Mouse (Mus musculus): ENCODE measurements around the gene Gfpt2.
"Not testable (repeated sequence)": the region's sequence is repeated elsewhere in the genome, so short reads cannot be mapped to it uniquely, and the experiment has no call there.

Gene Gfpt2

GRCm38 (mm10) chr11:49793619-49794341 lies at the start of gene Gfpt2:
Gfpt2 (plus strand) TSS chr11:49794178.
- DNase-seq (ENCODE audit: low spot score in 2 of 2), result peak; percentile 45 to 68

GRCm38 (mm10) chr11:49744981-49745380 lies 49.0 kb upstream of the Gfpt2 start:
- no peak for DNase-seq (ENCODE audit: low spot score in 2 of 2)

- no peak for DNase-seq (ENCODE audit: low spot score in 2 of 2)
Observed at GRCm38 (mm10) chr11:49745839-49746238, 48.1 kb upstream of the Gfpt2 start.

DNA sequence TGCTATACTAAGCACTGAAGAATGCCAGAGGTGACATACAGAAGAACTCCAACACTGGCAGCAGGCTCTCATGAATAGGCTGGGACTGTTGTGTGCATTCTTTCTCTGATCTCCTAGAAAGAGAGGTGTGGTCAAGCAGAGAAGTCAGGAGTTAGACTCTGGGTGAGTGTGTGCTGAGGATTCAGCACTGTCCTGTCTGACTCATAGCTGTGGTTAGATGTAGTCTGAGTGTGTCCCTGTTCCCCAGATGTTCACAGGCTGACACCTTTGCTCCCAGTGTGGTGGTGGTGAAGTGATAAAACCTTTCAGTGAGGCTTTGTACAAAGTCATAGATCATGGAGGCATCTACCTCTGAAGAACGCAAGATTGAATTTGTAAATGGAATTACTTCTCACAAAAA lies 47.2 kb upstream of the Gfpt2 start:
- no peak for DNase-seq (ENCODE audit: low spot score in 2 of 2)

GRCm38 (mm10) chr11:49754958-49755665 lies 38.9 kb upstream of the Gfpt2 start:
- DNase-seq (ENCODE audit: low spot score in 2 of 2), result no peak

GRCm38 (mm10) chr11:49758096-49758495 lies 35.9 kb upstream of the Gfpt2 start:
- no peak for DNase-seq (ENCODE audit: low spot score in 2 of 2)

DNA sequence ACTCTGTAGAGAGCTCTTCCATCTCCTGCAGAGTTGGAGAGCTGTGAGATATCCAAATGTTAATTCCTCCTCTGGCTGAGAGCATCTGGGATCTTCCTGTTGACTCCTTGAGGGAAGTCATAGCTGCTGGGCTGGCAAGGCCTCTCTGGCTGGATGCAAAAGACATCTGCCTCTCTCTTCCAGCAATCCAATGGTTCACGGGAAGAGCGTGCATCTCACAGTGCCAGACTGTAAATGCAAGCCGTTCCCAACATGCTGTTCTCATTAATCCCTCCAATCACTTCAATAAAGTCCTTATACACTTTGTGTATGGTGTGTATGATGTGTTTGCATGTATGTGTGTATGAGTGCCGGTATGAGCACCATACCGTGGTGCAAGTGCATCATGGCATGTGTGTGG lies 32.8 kb upstream of the Gfpt2 start:
- no peak for DNase-seq (ENCODE audit: low spot score in 2 of 2)

DNA sequence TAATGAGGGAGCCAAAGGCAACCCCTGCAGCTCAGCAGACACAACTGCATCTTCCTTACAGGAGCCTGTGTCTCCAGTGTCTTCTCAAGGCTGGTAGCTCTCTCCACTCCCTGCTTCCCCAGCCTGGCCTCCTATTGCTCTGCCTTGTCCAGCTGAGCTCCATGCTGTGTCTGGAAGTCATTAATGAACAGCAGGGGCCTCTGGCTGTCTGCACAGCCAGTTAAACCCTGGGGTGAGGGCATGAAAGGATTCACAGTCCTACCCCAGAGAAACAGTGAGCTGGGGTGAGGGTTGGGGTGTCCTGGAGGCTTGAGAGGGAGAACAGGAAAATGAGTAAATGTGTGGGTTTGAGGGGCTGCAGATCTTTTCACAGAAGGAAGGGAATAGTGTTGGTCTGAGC lies 30.4 kb upstream of the Gfpt2 start:
- no peak for DNase-seq (ENCODE audit: low spot score in 2 of 2)

- DNase-seq (ENCODE audit: low spot score in 2 of 2), result no peak
Observed at GRCm38 (mm10) chr11:49764023-49764422, 30.0 kb upstream of the Gfpt2 start.

DNA sequence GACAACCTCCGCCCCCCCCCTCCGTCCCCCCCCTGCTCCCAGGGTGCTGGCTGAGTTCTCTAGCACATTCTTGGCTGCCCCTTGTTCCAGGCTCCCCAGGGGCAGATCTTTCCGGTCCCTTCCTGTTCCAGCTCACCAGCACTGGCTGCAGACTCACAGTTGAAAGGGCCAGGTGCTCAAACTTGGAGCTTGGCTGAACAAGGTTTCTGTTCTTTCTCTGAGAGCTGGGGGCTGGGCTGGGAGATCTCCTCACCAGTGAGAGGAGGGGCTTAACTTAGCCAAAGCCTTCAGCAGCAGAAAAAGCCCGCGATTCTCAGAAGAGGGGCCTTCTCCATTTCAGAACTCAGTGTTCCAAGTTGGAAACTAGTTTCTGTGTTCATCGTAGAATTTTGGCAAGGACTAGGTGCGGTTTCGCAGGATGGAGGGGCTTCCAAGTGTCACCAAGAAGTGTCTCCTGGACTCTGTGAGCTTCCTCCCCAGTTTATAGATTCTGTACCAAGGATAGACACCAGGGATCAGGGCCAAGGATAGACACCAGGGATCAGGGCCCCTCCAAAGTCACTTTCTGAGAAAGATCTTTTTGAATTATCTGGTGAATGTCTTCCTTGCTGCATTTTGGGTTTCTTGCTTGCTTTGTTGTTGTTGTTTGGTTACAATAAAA lies 29.2 kb upstream of the Gfpt2 start:
- no peak for DNase-seq (ENCODE audit: low spot score in 2 of 2)

GRCm38 (mm10) chr11:49765377-49766136 lies 28.4 kb upstream of the Gfpt2 start:
- no peak for DNase-seq (ENCODE audit: low spot score in 2 of 2)

DNA sequence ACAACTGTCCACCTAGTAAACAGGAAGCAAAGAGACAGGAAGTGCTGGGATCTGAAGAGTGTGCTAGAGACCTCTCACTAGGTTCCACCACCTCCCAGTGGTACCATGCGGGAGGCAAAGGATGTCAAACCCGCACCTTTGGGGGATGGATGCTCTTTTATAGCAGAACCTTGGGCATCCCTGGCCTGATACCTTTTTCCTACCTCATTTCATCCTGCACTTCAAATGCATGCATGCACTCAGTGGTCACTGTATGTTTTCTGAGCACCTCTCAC lies 27.9 kb upstream of the Gfpt2 start:
- no peak for DNase-seq (ENCODE audit: low spot score in 2 of 2)

DNA sequence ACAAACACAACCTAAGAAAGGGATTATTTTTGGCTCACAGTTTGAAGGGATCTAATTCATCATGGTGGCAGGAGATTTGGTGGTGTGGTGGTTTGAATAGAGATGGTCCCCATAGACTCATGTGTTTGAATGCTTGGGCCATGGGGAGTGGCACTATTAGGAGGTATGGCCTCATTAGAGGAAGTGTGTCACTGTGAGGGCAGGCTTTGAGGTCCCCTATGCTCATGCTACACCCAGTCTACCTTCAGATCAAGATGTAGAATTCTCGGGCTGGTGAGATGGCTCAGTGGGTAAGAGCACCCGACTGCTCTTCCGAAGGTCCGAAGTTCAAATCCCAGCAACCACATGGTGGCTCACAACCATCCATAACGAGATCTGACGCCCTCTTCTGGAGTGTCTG lies 26.5 kb upstream of the Gfpt2 start:
- DNase-seq (ENCODE audit: low spot score in 2 of 2), result not testable (repeated sequence)

GRCm38 (mm10) chr11:49768781-49769180 lies 25.2 kb upstream of the Gfpt2 start:
- DNase-seq (ENCODE audit: low spot score in 2 of 2), result no peak

- DNase-seq (ENCODE audit: low spot score in 2 of 2), result no peak
Observed at GRCm38 (mm10) chr11:49770676-49771550, 23.1 kb upstream of the Gfpt2 start.

- DNase-seq (ENCODE audit: low spot score in 2 of 2), result no peak
Observed at GRCm38 (mm10) chr11:49772251-49772650, 21.7 kb upstream of the Gfpt2 start.

DNA sequence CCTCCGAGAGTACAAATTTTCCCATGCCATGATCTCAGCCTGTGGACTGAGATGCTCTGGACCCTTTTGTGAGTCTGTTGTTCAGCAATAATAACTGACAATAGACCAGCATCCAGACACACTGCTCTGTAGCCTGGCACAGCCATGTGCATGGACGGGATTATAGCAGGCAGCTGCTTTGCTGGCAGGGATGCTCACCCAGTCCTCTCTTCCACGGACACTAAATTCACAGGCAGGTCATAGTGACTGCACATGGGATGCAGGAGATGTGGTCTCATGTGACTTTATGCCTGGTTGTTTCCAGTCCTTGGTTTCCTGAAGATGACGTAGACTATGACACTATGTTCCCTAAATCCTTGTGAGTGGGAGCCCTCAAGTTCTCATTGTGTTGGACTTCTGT lies 19.1 kb upstream of the Gfpt2 start:
- DNase-seq (ENCODE audit: low spot score in 2 of 2), result no peak

- no peak for DNase-seq (ENCODE audit: low spot score in 2 of 2)
Observed at GRCm38 (mm10) chr11:49778844-49779243, 15.1 kb upstream of the Gfpt2 start.

DNA sequence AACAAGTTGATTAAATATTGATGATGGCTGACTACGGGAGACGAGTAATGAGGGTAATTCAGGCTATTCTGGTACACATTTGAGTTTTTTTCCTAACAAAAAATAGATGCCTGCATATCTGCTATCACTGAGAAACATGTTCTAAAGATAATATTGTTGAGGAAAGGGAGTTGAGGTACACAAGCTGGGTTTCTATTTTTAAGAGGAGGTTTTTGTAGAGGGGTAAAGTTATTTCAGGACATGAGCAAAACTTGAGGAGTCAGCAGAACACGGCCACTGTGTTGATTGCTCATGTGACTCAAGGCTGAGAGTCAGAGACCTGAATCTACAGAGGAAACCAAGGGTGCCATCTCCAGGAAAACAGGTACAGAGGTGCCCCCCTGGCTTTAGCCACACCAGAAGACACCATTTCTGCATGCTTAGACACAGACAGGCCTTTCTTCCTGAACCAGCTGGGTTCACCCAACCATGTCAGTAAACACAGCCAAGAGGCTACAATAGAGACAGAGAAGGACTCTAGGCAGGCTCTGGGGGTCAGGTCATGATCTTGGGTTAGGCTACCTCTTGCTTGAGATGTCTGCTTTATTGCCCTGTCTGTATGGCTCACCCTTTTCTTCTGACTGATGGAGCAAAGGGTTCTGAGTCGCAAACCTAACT lies 13.7 kb upstream of the Gfpt2 start:
- no peak for DNase-seq (ENCODE audit: low spot score in 2 of 2)

DNA sequence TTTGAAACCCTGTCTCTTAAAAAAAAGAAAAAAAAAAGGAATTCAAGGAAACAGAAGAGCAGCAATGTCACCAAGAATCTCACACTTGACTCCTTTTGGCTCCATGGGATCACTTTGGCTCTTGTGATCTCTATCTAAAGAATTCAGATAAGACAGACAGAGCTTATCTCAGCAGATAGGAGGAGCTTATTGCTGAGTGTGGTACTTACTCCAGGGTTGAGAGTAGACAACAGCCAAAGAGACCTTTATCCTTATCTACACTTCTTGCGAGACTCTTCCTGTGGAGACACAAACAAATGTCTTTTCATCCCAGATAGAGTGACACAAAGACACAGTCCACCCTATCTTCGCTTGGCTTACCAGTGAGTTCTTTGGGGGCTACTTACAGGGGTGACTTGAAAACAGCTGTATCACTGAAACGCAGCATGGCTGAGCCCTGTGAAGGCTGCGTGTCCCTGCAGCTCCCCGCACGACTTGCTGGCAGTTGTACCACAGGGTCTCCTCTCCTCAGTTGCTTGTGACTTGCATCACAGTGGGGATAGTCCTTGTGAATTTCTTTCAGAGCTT lies 12.1 kb upstream of the Gfpt2 start:
- no peak for DNase-seq (ENCODE audit: low spot score in 2 of 2)

DNA sequence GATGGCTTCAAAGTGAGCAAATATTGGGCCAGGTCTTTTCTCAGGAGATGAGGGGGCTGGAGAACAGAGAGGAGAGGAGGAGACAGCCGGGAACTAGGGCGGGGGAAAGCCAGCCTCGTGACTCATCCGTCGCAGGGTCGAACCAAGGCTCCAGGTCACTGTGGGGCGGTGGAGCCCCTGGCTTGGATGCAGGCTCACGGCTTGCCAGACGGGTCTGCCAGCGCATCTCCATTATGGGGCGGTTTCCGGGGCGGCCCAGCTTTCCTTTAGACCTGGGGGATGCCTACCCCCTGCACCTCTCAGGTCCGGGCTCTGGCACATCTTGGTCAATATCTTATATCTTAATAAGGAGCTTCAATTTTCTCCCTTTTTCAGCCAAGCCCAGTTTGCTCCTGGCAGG lies 847 bp upstream of the Gfpt2 start:
- DNase-seq (ENCODE audit: low spot score in 2 of 2), result no peak
